Mouse (Mus musculus) testis, adult 2 months (tissue): ENCODE data around the gene Mtnr1b.

Experiments
- CTCF ChIP-seq: fragments of 200-500 bp; IDR thresholded peaks from 2 replicates; pipeline ENCODE4 v1.5.1; 2012; ENCODE audit warnings: low read depth, mild to moderate bottlenecking, inconsistent platforms, low read length, moderate library complexity; ENCODE audit not compliant: control insufficient read depth, insufficient read depth, insufficient replicate concordance
- POLR2A ChIP-seq: fragments of 200-500 bp; IDR thresholded peaks from 2 replicates; pipeline ENCODE4 v1.6.1; 2012; ENCODE audit warnings: low read depth, mild to moderate bottlenecking, inconsistent platforms, low read length, moderate library complexity; ENCODE audit not compliant: control insufficient read depth

GRCm38 (mm10) chr9:15912735-15913134 is 38.4 kb upstream of the Mtnr1b start:
- TF ChIP-seq CTCF = no peak
- no peak for TF ChIP-seq POLR2A
